30 mouse cellular contexts compared by ENCODE assay signal in genomic region chr17:27290311-27290710, GRCm38 (mm10).
DNase-seq lines count a peak whose midpoint lies in the region; ATAC-seq and TF ChIP-seq lines count a peak whose summit lies in the region.
"Had no signal": no experiment of that assay in that cellular context is flagged by ENCODE, and none has a peak within 500 bp of the region (broad histone marks: within the 10 kb centered on the region; RNA-seq: fewer than 3 reads in every experiment).

No protein-coding gene starts in this region.

- H3K4me3 ChIP-seq in forebrain, embryonic 11.5 days (ENCODE audit: low read depth, low read length): no peak overlapping the region
- no peak overlapping the region for H3K4me3 ChIP-seq in forebrain, embryonic 10.5 days
- no peak overlapping the region for H3K4me3 ChIP-seq in kidney, embryonic 15.5 days (replicated peaks)
- peak overlapping the region; percentile 55; the same call in 1 of the 2 replicates for H3K4me3 ChIP-seq in G1E (ENCODE audit: low read depth, low read length)
- H3K4me3 ChIP-seq: embryonic facial prominence, embryonic 10.5 days; embryonic facial prominence, embryonic 15.5 days; heart, embryonic 12.5 days; hindbrain, embryonic 13.5 days; limb, embryonic 12.5 days; liver, embryonic 15.5 days had no signal

- peaks cover 3% of the 10 kb centered on the region; the same call in 1 of the 2 replicates for H3K9me3 ChIP-seq in forebrain, embryonic 11.5 days (ENCODE audit: control insufficient read depth, low read length)
- peaks cover 18% of the 10 kb centered on the region for H3K9me3 ChIP-seq in forebrain, embryonic 10.5 days
- peaks cover 6% of the 10 kb centered on the region for H3K9me3 ChIP-seq in kidney, embryonic 15.5 days (replicated peaks)
- peaks cover 56% of the 10 kb centered on the region for H3K9me3 ChIP-seq in G1E (replicated peaks)

- no peaks in the 10 kb centered on the region for H3K4me1 ChIP-seq in forebrain, embryonic 11.5 days (replicated peaks; ENCODE audit: control insufficient read depth, insufficient read depth, low read length)
- peaks cover 3% of the 10 kb centered on the region; the same call in 1 of the 2 replicates for H3K4me1 ChIP-seq in forebrain, embryonic 10.5 days
- H3K4me1 ChIP-seq in kidney, embryonic 15.5 days: peaks cover 17% of the 10 kb centered on the region; the same call in 1 of the 2 replicates
- no peaks in the 10 kb centered on the region for H3K4me1 ChIP-seq in G1E (ENCODE audit: insufficient read depth, low read depth, low read length)
- H3K4me1 ChIP-seq: embryonic facial prominence, embryonic 10.5 days; embryonic facial prominence, embryonic 15.5 days; heart, embryonic 12.5 days; liver, embryonic 15.5 days had no signal

- no peak overlapping the region for H3K27ac ChIP-seq in forebrain, embryonic 11.5 days (ENCODE audit: low read depth, low read length)
- H3K27ac ChIP-seq in forebrain, embryonic 10.5 days: no peak overlapping the region
- no peak overlapping the region for H3K27ac ChIP-seq in kidney, embryonic 15.5 days
- H3K27ac ChIP-seq: embryonic facial prominence, embryonic 10.5 days; embryonic facial prominence, embryonic 15.5 days; hindbrain, embryonic 13.5 days; limb, embryonic 12.5 days; liver, embryonic 15.5 days had no signal

- no peak overlapping the region for H3K4me2 ChIP-seq in forebrain, embryonic 11.5 days (ENCODE audit: low read depth, low read length, severe bottlenecking)
- no peak overlapping the region for H3K4me2 ChIP-seq in kidney, embryonic 15.5 days
- H3K4me2 ChIP-seq: embryonic facial prominence, embryonic 15.5 days; heart, embryonic 12.5 days; hindbrain, embryonic 13.5 days; limb, embryonic 12.5 days; liver, embryonic 15.5 days; lung, embryonic 14.5 days had no signal

- 98% methylated on average over 16 of the region's 16 CpGs for WGBS in forebrain, embryonic 11.5 days
- 95% methylated on average over 16 of the region's 16 CpGs for WGBS in forebrain, embryonic 10.5 days
- WGBS in kidney, embryonic 15.5 days: 96% methylated on average over 16 of the region's 16 CpGs

- no peaks in the 10 kb centered on the region for H3K27me3 ChIP-seq in forebrain, embryonic 11.5 days (ENCODE audit: control insufficient read depth, insufficient read depth, low read length)
- no peaks in the 10 kb centered on the region for H3K27me3 ChIP-seq in forebrain, embryonic 10.5 days (ENCODE audit: poor library complexity, severe bottlenecking)
- H3K27me3 ChIP-seq in kidney, embryonic 15.5 days: no peaks in the 10 kb centered on the region
- H3K27me3 ChIP-seq in G1E (ENCODE audit: insufficient read depth, low read length): no peaks in the 10 kb centered on the region; the same call in 1 of the 2 replicates
- H3K27me3 ChIP-seq: embryonic facial prominence, embryonic 15.5 days; heart, embryonic 12.5 days; limb, embryonic 12.5 days; liver, embryonic 15.5 days had no signal

- no peak overlapping the region for H3K9ac ChIP-seq in forebrain, embryonic 11.5 days (ENCODE audit: low read length)
- no peak overlapping the region for H3K9ac ChIP-seq in kidney, embryonic 15.5 days
- H3K9ac ChIP-seq: embryonic facial prominence, embryonic 15.5 days; heart, embryonic 12.5 days; hindbrain, embryonic 13.5 days; limb, embryonic 12.5 days; liver, embryonic 15.5 days; lung, embryonic 14.5 days had no signal

- peak; percentile 41 for DNase-seq in forebrain, embryonic 11.5 days (ENCODE audit: low spot score)
- DNase-seq in forebrain, embryonic 10.5 days (ENCODE audit: extremely low spot score, low spot score): no peak
- peak; percentile 16 for DNase-seq in kidney, postnatal 10 days
- peak; percentile 1 for DNase-seq in right cerebral cortex, postnatal 4 days
- no peak for DNase-seq in right cerebral cortex, adult 18-20 months
- no peak for DNase-seq in G1E (ENCODE audit: low spot score)
- DNase-seq in lung, postnatal 25 days (ENCODE audit: low spot score): no peak
- DNase-seq: adrenal gland, postnatal 10 days; cerebellum, adult 18-20 months; cerebellum, postnatal 25 days; heart, adult 18-20 months; heart, postnatal 4 days; kidney, adult 8-10 months; kidney, postnatal 14 days; layer of hippocampus, adult 9-11 months; lung, embryonic 14.5 days; lung, postnatal 14 days; midbrain, embryonic 14.5 days; thymus, postnatal 14 days had no signal

- no peaks in the 10 kb centered on the region for H3K36me3 ChIP-seq in forebrain, embryonic 11.5 days (ENCODE audit: control insufficient read depth, insufficient read depth, low read length)
- no peaks in the 10 kb centered on the region for H3K36me3 ChIP-seq in forebrain, embryonic 10.5 days (replicated peaks)
- H3K36me3 ChIP-seq in kidney, embryonic 15.5 days: no peaks in the 10 kb centered on the region
- no peaks in the 10 kb centered on the region for H3K36me3 ChIP-seq in G1E (replicated peaks)
- H3K36me3 ChIP-seq: embryonic facial prominence, embryonic 10.5 days; embryonic facial prominence, embryonic 15.5 days; heart, embryonic 12.5 days; hindbrain, embryonic 13.5 days; limb, embryonic 12.5 days; liver, embryonic 15.5 days had no signal

- TF ChIP-seq CTCF in G1E (IDR thresholded peaks at IDR 0.05; ENCODE audit: low read depth, low read length): no peak

- ATAC-seq in forebrain, embryonic 11.5 days (replicated peaks; ENCODE audit: low FRiP score): no peak
- ATAC-seq in kidney, embryonic 15.5 days (replicated peaks; ENCODE audit: low FRiP score): no peak
- ATAC-seq in G1E (ENCODE audit: extremely low read depth, insufficient number of reproducible peaks, low FRiP score, poor library complexity, severe bottlenecking): no peak
- ATAC-seq: activated CD4-positive, CD25-positive, alpha-beta regulatory T cell, adult 4 months; CD4-positive, CD25-positive, alpha-beta regulatory T cell, adult 4 months; forebrain, embryonic 14.5 days; intestine, embryonic 16.5 days had no signal

Comparison
In these comparisons a context has a peak if more than half of its experiments do, and no peak if none do; other contexts are left out.
1. DNase-seq: peak in forebrain, embryonic 11.5 days (single experiment), kidney, postnatal 10 days (single experiment) and right cerebral cortex, postnatal 4 days (single experiment); none in forebrain, embryonic 10.5 days (single experiment), right cerebral cortex, adult 18-20 months (single experiment), G1E (single experiment) and lung, postnatal 25 days (single experiment).